9 mouse cellular contexts compared by ENCODE assay signal in the genomic region with DNA sequence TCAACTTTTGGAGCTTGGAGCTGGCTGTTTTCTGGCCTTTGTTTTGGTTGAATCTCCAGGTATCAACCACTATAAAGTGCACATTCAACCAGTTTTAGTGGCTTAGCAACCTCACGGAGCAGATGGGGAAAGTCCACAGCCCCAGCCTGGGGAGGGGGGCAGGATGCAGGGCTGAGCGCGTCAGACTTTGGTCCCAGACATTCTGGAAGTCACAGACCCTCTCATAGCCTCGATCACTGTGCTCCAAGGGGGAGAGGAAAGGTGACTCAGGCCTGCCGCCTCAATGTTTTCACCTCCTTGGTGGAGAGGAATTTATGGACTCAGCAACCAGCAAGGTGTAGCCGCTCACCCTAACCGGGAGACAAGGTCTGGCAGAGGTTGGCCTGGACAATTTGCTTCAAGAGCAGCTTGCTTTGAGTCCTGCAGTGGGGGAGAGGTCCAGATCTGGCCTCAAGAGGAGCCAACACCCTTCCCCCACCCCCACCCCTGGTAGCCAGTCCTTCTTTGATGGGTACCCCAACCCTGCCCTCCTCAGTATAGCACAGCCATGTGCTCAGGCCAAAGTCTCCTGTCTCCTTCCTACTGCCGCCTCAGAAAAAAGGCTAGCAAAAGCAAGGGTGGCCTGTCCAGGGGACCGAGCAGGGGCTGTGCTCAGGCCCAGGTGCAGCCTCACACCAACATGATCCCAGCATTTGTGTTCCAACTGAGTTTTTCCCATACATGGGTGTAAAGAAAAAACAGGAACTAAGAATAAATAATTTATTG. TPM values are rescaled to one million over a fixed set of nuclear protein-coding genes. Genes with fewer than 3 reads are reported as not detected.
DNase-seq lines count a peak whose midpoint lies in the region; ATAC-seq lines count a peak whose summit lies in the region.
"Had no signal": no experiment of that assay in that cellular context is flagged by ENCODE, and none has a peak within 500 bp of the region (broad histone marks: within the 10 kb centered on the region; RNA-seq: fewer than 3 reads in every experiment).

No protein-coding gene starts in this region.

- ATAC-seq in neural tube, embryonic 11.5 days (ENCODE audit: insufficient read depth, low FRiP score, low TSS enrichment): peak; percentile 75
- ATAC-seq in liver, embryonic 13.5 days (ENCODE audit: low read depth): peak; percentile 52; the same call in 1 of the 2 replicates

- H3K36me3 ChIP-seq in neural tube, embryonic 11.5 days (ENCODE audit: control insufficient read depth, insufficient read depth, low read length): no peaks in the 10 kb centered on the region
- no peaks in the 10 kb centered on the region for H3K36me3 ChIP-seq in liver, embryonic 13.5 days

- WGBS in neural tube, embryonic 11.5 days: 65% methylated on average over 9 of the region's 9 CpGs
- 65% methylated on average over 9 of the region's 9 CpGs for WGBS in liver, embryonic 13.5 days (ENCODE audit: insufficient replicate concordance)

- peak overlapping the region; percentile 48 for H3K4me2 ChIP-seq in neural tube, embryonic 11.5 days (ENCODE audit: low read depth)
- peak overlapping the region; percentile 35 for H3K4me2 ChIP-seq in liver, embryonic 13.5 days

- DNase-seq in neural tube, embryonic 11.5 days (ENCODE audit: low spot score): no peak
- DNase-seq in neural tube, embryonic 10.5 days (ENCODE audit: extremely low spot score, low spot score): no peak
- peak; percentile 37 for DNase-seq in induced T-regulatory cell, adult 2 months (ENCODE audit: low read depth)
- no peak for DNase-seq in liver, embryonic 13.5 days
- no peak for DNase-seq in urinary bladder, postnatal 4 days (ENCODE audit: low spot score in 2 of 2)
- DNase-seq in layer of hippocampus, postnatal 14 days (ENCODE audit: low spot score in 2 of 2): no peak
- no peak for DNase-seq in embryo, embryonic 10.5 days (ENCODE audit: low spot score)
- no peak for DNase-seq in cerebellum, postnatal 14 days

- no peaks in the 10 kb centered on the region for H3K27me3 ChIP-seq in neural tube, embryonic 11.5 days (ENCODE audit: control insufficient read depth, insufficient read depth, low read length)
- H3K27me3 ChIP-seq in liver, embryonic 13.5 days: 0 out of 2 replicates have a peak, but pooled peaks cover 6% of the 10 kb centered on the region

- no peak overlapping the region for H3K27ac ChIP-seq in neural tube, embryonic 11.5 days (ENCODE audit: low read depth, low read length)
- H3K27ac ChIP-seq in liver, embryonic 13.5 days: no peak overlapping the region

- H3K9me3 ChIP-seq in neural tube, embryonic 11.5 days (ENCODE audit: control insufficient read depth, low read length): no peaks in the 10 kb centered on the region
- no peaks in the 10 kb centered on the region for H3K9me3 ChIP-seq in liver, embryonic 13.5 days (replicated peaks)

- no peak overlapping the region for H3K4me3 ChIP-seq in neural tube, embryonic 11.5 days (ENCODE audit: low read depth, low read length)
- no peak overlapping the region for H3K4me3 ChIP-seq in liver, embryonic 13.5 days (replicated peaks)
- H3K4me3 ChIP-seq: erythroblast, embryonic 14.5 days had no signal

- H3K9ac ChIP-seq in neural tube, embryonic 11.5 days (ENCODE audit: low read length): peak overlapping the region; percentile 39
- H3K9ac ChIP-seq in liver, embryonic 13.5 days: no peak overlapping the region

- H3K4me1 ChIP-seq in neural tube, embryonic 11.5 days (ENCODE audit: control insufficient read depth, insufficient read depth, low read length): no peaks in the 10 kb centered on the region; the same call in 1 of the 2 replicates
- H3K4me1 ChIP-seq in liver, embryonic 13.5 days (replicated peaks): peaks cover 8% of the 10 kb centered on the region

RNA-seq across cellular contexts. Expression of a gene that starts 4.9 kb away (rescaled TPM):
- polyA plus RNA-seq in neural tube, embryonic 11.5 days (2014; fragmentation: Nextera tagmentation; extraction: Ambion mirVana): 0.17 TPM in 1 of 2 replicates, not detected in the other
- not detected in 2 replicates for polyA plus RNA-seq in liver, embryonic 13.5 days (2015; fragmentation: Nextera tagmentation; extraction: Ambion mirVana)
- total RNA-seq in layer of hippocampus, postnatal 14 days (2021): not detected

RNA-seq across cellular contexts. Expression of a gene that starts 12.6 kb away (rescaled TPM):
- not detected in 2 replicates for polyA plus RNA-seq in neural tube, embryonic 11.5 days (2014; fragmentation: Nextera tagmentation; extraction: Ambion mirVana)
- not detected in 2 replicates for polyA plus RNA-seq in liver, embryonic 13.5 days (2015; fragmentation: Nextera tagmentation; extraction: Ambion mirVana)
- under 1 TPM in 1 of 2 experiments, not detected in 1; 0.41 TPM for total RNA-seq in layer of hippocampus, postnatal 14 days (2021)
- polyA plus RNA-seq: erythroblast, embryonic 14.5 days had no signal

RNA-seq across cellular contexts. Expression of a gene that starts 37.9 kb away (rescaled TPM):
- not detected in 2 replicates for polyA plus RNA-seq in neural tube, embryonic 11.5 days (2014; fragmentation: Nextera tagmentation; extraction: Ambion mirVana)
- polyA plus RNA-seq in liver, embryonic 13.5 days (2015; fragmentation: Nextera tagmentation; extraction: Ambion mirVana): not detected in 2 replicates
- total RNA-seq in layer of hippocampus, postnatal 14 days (2021): not detected
- polyA plus RNA-seq: erythroblast, embryonic 14.5 days had no signal

RNA-seq across cellular contexts. Expression of a gene that starts 45.0 kb away (rescaled TPM):
- 0.37 TPM in 1 of 2 replicates, not detected in the other for polyA plus RNA-seq in neural tube, embryonic 11.5 days (2014; fragmentation: Nextera tagmentation; extraction: Ambion mirVana)
- not detected in 2 replicates for polyA plus RNA-seq in liver, embryonic 13.5 days (2015; fragmentation: Nextera tagmentation; extraction: Ambion mirVana)
- total RNA-seq in layer of hippocampus, postnatal 14 days (2021): not detected
- polyA plus RNA-seq: erythroblast, embryonic 14.5 days had no signal

RNA-seq across cellular contexts. Expression of a gene that starts 51.5 kb away (rescaled TPM):
- not detected in 2 replicates for polyA plus RNA-seq in neural tube, embryonic 11.5 days (2014; fragmentation: Nextera tagmentation; extraction: Ambion mirVana)
- polyA plus RNA-seq in liver, embryonic 13.5 days (2015; fragmentation: Nextera tagmentation; extraction: Ambion mirVana): not detected in 2 replicates
- total RNA-seq in layer of hippocampus, postnatal 14 days (2021): not detected
- polyA plus RNA-seq: erythroblast, embryonic 14.5 days had no signal
